Mouse (Mus musculus) urinary bladder, postnatal 25 days (tissue): ENCODE measurements around the gene Gm21170.
"Not testable (repeated sequence)": the region's sequence is repeated elsewhere in the genome, so short reads cannot be mapped to it uniquely, and the experiment has no call there.

ENCODE experiments used
- DNase-seq: peaks from one replicate; pipeline ENCODE4 v3.0.0; 2022; ENCODE audit warnings: low spot score

Gene Gm21170

DNA sequence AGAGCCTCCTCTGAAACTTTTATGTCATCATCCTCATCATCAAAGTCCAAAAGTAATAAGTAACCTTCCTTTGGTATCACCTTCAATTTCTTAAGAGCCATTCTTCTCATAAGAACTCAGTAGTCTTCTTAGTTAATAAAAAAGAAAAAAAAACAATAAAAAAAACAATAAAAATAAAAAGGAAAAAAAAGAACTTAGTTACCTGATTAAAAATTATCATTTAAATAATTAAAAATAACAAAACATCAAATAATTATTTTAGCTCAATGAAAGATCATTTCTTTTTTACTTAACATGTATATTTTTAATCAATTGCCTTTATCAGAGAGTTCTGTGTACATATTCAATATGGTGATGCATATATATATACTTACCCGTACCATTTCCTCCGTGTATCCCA lies at the start of gene Gm21170:
Gene Gm21170 (minus strand): TSS at position 101 of the 400 bp plus-strand sequence.
- DNase-seq: not testable (repeated sequence)
